Mouse (Mus musculus): Measurements from ENCODE around the gene Lamp1. TPM values are rescaled to one million over a fixed set of nuclear protein-coding genes. Genes with fewer than 3 reads are reported as not detected.

The Lamp1 gene
- polyA plus RNA-seq, 2 experiments from 2014 or later, result 12.6 to 25.2 TPM

DNA sequence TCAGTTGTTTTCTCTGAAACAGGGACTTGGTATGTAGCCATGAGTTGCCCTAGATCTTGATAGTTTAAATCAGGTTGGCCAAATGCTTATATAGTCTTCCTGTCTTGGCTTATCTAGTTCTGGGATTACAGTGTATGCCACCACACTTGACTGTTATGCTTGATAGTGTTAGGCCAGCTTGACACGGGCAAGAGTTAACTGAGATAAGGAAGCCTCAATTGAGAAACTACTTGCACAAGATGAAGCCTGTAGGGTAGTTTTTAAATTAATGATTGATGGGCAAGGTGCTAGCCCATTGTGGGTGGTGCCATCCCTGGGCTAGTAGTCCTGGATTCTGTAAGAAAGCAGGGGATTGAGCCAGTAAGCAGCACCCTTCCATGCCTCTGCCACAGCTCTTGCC lies 4.6 kb downstream of the Lamp1 start:
- no peak for ATAC-seq

DNA sequence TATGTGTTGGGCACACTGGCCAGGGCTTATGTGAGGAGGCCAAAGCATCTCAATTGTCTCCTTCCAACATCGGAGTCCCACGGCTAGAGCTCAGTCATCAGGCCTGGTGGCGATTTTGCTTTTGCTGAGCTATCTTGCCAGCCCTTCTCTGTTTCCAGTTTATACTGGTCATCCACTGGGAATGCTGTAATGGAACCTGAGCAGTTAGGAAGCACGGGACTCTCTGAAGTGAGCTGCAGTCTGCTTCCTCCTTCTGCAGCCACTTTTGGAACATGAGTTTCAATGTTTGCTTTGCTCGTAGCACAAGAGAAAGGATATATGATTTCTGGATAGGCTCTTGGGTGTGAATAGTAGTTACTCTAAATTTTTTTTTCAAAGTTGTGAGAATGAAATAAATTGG lies 5.4 kb downstream of the Lamp1 start:
- no peak for ATAC-seq

DNA sequence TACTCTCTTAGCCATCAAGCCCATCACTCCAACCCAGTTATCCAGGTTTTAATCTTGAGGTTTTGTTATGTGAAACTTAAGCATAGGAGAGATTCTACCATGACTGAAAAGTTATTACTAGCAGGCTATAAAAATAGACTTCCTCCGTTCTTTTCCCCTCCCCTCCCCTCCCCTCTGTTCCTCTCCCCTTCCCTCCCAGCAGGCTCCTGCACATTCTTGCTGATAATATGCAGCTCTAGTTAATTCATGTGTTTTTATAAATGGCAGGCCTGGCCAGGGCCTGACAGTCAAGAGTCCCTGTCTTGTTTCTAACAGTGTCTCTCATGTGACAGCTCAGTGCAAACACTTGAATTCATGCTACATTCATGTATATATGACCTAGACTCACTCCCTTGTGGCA lies 11.5 kb downstream of the Lamp1 start:
- no peak for ATAC-seq

DNA sequence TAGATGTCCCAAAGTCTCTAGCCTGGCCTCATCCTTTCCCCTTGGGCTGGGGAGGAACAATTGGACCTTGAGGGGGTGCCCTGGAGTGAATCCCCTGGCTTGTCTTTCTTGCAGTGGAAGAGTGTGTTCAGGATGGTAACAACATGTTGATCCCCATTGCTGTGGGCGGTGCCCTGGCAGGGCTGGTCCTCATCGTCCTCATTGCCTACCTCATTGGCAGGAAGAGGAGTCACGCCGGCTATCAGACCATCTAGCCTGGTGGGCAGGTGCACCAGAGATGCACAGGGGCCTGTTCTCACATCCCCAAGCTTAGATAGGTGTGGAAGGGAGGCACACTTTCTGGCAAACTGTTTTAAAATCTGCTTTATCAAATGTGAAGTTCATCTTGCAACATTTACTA lies 15.3 kb downstream of the Lamp1 start:
- no peak for ATAC-seq

DNA sequence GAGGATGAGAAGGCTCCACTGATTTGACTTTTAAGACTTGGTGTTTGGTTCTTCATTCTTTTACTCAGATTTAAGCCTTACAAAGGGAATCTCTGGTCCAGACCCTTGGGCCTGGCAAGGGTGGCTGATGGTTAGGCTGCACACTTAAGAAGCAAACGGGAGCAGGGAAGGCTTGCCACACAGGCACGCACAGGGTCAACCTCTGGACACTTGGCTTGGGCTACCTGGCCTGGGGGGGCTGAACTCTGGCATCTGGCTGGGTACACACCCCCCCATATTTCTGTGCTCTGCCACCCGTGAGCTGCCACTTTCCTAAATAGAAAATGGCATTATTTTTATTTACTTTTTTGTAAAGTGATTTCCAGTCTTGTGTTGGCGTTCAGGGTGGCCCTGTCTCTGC lies 15.8 kb downstream of the Lamp1 start:
- no peak for ATAC-seq

DNA sequence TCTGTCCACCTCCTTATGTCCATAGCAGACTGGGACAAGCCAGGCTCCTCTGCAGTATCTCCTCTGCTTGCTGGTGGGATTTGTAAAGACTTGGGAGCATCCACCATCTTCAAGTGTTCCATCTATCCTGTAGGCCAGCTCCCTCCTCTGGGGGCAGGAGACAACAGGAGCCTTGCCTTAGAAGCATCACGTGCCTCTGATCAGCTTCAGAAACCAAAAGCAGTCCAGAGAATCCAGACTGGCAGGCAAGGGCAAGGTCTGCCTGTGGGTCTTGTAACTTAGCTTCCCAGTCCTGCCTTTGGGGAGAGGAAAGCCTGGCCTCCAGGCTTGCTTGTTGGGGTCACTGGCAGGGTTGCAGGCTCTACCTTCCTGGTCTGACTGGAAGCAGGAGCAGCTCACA lies 16.7 kb downstream of the Lamp1 start:
- ATAC-seq, result no peak

DNA sequence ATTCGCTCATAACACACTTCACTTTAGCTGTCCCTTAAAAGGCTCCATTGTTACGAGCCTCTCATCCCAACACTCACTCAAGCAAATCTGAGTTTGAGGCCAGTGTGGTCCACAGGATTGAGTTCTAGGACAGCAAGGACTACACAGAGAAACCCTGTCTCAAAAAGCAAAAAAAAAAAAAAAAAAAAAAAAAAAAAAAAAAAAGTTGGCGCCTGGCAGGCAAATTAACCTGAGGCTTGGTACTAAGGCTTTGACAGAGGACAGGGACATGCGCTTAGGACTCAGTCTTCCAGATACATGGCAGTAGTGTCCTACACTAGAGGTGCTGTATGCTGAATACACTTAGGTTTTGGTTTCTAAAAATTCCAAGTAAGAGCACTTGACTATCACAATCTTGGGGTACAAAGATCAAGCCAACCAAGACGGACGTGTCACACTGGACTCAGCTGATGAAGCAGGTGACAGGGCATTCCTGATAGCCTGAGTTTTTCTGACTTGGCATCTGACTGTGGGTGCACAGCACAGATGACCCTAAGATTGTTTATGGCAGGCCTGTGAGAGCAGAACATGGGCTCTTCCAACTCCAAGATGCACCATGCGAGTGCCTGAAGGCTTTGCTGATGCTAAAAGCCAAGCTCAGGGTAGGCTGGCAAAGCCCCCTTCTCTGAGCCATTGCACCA lies 18.4 kb downstream of the Lamp1 start:
- no peak for ATAC-seq

DNA sequence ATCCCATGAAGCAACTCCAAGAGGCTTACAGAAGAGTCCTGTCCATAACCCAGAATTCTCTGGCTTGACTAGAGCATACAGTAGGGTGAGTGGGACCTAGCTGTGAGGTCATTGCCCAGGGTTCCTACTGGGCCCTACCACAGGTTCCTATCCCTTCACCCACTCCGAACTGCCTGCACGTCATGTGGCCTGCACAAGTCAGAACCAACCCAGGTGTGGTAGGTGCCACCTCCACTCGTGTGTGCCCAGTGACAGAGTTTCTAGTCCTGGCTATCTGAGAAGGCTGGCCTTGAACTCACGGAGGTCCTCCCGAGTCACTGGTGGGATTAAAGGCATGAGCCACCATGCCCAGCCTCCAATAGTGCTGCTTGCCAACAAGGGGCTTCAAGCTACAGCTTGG lies 19.2 kb downstream of the Lamp1 start:
- ATAC-seq, result no peak

DNA sequence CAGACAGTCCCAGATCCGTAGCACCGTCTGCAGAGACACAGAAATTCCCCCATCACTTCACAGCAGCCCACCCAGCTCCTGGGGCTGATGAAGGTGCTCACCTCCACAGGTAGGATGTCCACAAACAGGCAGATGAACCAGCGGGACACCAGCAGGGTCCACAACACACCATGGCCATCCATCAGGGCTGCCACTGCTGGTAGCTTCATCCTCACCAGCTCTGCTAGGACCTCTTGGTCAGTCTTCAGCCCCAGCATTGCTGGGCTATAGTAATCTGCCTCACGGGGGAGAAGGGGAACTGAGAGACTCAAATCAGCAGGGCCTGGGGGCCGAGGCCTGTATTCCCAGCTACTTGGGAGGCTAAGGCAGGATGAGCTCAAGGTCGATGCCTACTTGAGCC lies 20.5 kb downstream of the Lamp1 start:
- ATAC-seq, result no peak

DNA sequence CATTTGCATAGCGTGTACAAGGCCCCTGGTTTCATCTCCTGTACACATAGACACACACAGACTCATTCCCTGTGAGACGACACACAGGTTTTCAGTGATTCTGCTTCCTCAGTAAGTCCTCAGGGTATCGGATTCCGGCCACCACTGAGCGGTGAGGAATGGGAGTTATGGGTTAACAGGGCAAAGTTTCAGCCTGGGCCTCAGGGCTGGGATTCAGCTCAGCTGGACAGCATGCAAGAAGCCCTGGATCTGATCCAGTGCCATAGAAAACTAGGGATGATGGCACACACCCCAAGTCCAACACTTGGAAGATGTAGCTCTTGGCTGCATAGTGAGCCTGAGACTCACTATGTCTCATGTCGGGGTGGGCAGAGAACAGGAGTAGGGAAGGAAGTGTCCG lies 21.0 kb downstream of the Lamp1 start:
- no peak for ATAC-seq

DNA sequence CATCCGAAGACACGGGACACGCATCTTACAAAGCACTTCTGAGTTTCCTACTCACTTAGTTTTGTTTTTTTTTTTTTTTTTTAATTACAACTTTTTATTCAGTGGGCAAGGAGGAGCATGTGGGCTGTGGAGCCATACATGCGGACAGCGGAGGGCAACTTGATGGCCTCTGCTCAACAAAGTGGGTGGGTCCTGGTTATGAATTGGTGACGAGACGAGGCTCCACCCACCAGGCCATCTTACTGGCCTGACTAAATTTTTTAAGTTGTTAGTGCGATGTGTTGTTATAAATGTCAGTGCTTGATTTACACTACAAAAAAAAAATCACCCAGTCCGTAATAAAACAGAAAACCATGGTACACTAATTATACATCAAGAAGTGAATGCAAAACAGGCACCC lies 21.4 kb downstream of the Lamp1 start:
- ATAC-seq, result no peak

DNA sequence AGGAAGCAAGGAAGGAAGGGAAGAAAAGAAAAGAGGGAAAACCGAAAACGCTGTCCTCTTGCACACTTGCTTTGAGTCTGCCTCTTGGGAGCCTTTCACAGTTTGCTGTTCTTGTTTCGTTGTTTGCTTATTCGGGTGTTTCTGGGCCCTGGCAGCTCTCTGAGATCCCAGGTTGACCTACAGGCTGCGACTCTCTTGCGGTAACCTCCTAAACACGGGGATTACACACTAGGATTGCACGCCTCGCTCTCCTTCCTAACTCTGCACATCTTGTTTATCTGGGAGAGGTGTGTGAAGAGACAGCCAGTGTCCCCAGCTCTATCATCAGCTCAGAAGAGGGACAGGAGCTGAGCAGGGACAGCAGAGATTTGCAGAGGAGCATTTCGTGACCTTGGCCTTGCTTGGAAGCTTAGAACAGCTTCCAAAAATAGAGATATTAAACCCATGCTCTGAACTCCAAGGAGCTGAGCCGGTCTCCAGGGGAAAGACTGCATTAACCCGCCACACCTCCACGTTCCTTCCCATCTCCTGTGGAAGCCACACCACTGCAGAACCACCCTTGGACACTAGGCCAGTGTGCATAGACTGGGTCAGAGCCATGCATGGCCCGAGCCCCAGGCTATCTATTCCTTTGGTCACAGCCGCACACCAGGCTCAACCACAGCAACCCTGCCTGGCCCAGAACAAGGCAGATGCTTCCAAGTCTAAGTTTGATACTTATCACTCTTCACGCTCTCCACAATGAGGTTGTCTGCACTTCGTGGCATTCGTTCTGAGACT lies 22.1 kb downstream of the Lamp1 start:
- ATAC-seq, result no peak

DNA sequence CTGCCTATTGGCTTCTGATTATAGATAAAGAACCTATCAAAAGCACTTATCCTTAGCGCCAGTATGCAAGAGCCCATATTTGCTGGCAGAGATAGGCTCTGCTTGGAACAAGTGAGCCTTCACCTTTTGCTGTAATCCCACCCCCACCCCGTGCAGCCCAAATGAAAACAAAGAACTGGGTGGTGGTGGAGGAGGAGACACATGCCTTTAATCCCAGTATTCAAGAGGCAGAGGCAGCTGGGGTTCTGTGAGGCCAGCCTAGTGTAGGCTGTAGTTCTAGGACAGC lies 22.7 kb downstream of the Lamp1 start:
- ATAC-seq, result no peak

DNA sequence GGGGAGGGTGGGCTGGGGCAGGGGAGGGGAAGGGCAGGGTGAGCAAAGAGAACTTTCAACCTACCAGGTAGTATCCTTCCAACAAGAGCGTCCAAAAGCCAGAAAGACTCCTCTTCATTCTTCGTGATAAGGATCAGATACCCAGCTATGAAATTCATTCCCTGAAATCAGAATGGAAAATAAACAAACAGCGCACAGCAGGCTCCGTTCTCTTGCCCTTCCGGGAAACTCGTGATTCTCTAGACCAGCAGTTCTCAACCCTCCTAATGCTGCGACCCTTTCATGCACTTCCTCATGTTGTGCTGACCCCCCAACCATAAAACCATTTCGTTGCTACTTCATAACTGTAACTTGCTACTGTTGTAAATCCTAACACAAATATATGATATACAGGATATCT lies 27.9 kb downstream of the Lamp1 start:
- no peak for ATAC-seq

DNA sequence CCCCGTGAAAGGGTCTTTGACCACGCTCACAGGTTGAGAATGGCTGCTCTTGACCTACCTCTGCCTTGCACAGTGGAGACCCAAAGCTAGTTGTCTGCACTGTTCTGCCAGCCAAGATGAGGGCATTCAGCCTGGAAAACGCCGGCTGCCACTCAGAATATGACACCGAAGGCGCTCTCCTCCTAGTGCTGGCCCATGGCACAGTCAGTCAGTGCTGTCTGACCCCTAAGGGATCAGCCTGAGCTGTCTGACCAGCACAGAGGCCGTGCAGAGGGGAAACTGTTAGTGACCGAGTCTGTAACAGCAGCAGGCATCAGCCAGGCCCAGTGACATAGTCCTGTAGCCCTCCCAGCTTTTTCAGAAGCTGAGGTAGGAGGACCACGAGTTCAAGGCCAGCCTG lies 28.3 kb downstream of the Lamp1 start:
- no peak for ATAC-seq

DNA sequence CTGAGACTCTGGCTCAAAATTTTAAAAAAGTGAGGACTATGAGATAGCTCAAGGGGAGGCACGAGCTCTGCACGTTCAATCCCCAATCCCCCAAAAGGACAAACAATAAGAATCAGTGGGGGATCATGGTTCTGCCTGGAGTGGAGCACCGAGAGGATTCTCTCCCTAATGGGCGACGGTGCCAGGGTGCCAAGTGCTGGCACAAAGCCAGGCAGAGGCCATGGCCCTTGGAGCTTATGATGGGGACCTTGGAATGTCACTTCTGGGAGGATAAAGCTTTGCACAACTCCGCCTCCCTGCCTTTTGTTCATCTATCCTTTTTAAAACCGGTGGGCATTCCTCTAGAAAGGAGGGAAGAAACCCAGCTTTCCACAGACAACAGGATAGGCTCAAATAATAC lies 28.7 kb downstream of the Lamp1 start:
- no peak for ATAC-seq

DNA sequence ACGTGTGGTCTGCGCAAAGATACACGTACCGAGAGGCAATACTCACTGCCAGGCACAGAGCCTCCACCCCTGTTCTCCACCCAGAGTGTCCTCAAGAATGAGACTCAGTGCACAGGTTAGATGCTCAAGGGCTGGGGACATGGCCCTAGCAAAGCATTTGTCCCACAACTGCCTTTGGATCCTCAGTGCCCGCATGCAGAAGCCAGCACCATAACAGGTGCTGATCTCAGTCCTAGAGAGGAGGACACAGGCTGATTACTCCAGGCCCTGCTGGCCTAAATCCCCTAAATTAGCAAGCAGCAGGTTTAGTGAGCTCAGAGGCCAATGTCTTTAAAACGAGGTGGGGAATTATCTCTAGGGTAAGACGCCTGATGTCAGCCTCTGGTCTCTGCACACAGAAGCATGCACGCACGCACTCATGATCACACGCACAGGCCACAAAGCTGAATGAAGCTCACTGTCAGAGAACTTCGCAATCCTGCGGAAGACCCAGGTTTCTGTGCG lies 29.1 kb downstream of the Lamp1 start:
- ATAC-seq, result no peak

DNA sequence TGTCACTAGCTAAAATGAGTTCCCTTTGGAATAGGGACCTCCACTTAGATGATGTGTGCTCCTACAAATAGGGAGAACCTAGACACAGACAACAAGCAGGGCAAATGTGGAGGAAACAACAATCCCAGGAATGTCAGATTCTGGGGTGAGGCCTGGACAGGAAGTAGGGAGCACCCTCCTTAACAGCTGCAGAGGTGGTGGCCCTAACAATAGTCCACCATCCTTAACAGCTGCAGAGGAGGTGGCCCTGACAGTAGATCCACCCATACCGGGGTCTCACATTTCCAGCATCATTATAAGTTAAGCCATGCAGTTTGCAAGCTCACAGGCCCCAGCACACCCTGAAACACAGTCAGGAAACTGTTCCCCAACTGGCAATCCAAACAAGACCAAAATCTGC lies 29.9 kb downstream of the Lamp1 start:
- no peak for ATAC-seq

DNA sequence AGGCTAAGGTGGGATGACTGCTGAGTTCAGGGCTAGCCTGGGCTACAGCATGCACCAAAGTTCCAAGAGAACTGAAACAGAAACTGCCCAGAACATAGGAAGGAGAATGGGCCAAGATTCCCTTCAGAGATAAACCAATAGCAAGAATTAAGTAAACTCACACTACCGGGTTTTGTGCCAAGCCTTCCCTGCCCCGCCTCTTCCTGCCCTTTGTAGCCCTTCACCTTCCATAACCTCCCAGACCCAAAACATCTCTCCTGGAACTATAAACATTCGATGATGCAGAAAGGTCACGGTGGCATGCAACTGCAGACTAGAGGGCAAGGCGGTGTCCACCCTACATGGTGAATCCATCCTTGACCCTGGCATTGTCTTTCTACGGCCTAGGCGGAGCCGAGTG lies 31.3 kb downstream of the Lamp1 start:
- no peak for ATAC-seq

DNA sequence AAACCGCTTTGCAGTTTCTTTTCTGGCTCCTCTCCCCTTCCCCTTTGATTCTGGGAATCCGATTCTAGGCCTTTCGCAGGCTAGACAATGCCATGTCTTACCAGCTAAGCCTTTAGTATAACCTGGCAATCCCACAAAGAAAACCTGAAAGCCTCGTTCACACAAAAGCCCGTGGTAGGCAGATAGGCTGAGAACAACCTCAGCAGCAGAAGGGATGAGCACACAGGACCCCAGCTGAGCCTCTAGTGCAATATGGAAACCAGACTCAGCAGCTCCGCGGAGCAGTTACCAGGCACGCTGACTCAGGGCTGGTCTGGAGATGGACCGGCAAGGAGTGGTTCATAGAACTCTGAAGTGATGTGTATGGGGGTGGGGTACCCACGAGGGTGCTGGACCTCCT lies 35.9 kb downstream of the Lamp1 start:
- no peak for ATAC-seq

DNA sequence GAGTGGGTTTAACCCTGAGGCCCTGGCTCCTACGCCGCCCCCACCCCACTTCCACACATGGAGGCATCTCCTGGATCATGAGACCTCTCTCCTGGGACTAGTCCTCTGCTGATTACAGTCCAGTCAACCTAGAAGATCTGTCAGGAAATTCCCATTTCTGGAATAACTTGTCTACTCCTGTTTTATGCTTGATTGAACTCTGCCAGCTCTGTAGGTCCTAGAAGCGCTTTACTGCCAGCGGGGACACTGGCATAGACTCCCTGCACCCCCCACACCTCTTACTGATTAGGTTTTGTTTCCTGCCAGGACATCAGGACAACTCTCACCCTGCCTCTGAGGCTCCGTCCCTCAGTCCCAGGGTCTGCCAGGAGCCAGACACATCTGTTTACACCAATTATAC lies 38.5 kb downstream of the Lamp1 start:
- no peak for ATAC-seq

DNA sequence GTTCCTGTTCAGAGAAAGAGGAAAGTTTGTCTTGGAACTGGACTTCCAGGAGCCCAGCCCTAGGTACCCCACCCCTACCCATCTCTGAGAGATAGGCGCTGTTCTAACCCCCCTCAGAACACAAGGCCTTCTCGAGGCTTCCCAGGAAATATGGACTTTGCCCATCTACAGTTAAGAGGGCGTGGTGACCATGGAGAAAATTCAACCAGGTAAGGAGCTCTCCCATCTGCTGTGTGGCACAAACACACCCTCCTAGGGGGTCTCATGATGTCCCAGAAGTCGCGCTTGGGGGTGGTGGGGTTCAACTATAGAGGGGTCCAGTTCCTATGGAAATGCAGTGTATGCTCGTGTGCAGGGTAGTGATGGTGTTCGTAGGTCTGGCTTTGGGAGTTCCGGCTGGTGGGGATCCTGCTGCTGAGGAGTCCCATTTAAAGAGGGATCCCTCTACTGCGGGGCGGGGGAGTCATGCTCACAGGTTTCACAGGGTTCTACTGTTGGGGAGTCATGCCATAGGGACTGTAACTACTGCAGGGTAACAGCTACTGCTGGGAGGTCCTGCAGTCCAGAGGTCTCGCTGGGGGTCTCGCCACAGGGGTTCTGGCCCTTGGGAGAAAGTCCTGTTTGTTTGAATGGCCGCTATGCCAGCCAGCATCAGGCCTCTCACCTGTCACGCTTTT lies 40.6 kb downstream of the Lamp1 start:
- no peak for ATAC-seq

DNA sequence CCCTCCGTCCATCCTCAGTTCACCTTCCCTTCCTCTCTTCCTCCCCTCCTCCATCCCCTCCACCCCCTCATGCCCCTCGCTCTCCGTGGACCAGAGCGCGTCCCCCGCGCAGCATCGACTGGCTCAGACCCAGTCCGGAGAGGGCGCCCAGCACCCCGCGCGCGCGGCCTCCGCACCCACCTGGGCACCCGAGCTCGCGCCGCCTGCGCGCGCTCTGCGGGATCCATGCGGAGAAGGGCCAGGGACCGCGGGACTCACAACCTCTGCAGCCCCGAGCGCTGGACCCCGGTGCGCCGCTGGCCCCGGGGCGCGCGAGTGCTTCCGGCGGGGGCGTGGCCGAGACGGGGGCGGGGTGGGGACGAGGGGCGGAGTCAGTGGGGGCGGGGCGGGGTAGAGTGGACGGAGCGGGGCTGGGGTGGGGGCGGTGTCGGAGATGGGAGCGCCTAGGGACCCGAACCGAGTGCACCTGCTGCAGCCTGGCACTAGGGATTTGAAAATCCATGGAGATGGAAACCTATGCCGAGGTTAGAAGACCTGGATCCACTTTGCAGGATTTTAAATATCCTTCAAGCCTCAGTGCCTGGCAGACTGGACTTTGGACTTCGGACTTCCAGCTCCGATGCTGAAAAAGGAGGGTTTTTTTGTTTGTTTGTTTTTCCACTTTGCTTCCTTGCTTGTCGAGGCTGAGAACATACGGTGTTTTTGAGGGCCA lies 41.5 kb downstream of the Lamp1 start, which contains the start of gene Grtp1:
Grtp1 (minus strand) TSS at position 320 of the 712 bp plus-strand sequence.
- peak; percentile 45 for ATAC-seq

DNA sequence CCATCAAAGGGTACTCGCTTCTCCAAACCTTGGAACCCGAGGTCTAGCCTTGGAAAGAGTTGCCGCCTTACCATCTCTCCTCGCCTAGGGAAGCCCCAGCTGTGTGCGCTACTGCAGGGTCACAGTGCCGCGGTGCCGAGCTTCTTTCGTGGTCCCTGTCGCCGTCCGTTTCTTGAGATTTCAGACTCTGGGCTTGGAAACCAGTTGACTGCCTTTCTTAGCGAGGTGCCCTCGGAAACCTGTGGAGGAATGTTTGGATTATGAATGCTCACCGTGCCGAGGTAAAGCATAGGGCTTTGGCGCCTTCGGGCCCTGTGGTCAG lies 42.0 kb downstream of the Lamp1 start:
- no peak for ATAC-seq
